Mouse (Mus musculus) midbrain, embryonic 15.5 days (tissue): Measurements from ENCODE around the gene Mob3b. TPM values are rescaled to one million over a fixed set of nuclear protein-coding genes. Genes with fewer than 3 reads are reported as not detected.

Experiments used
- ATAC-seq: fragments of 200-750 bp; cut with Nextera tagmentation; replicated peaks from 2 replicates; pipeline ENCODE4 v1.8.0; 2017; ENCODE audit warnings: moderate TSS enrichment
- H3K27ac ChIP-seq: fragments of 300-500 bp; sonication (generic); 2 replicates; pipeline ENCODE4 v1.5.1; 2015; ENCODE audit warnings: mild to moderate bottlenecking, inconsistent platforms
- H3K27me3 ChIP-seq: fragments of 300-500 bp; sonication (generic); replicated peaks from 2 replicates; pipeline ENCODE4 v1.6.1; 2015; ENCODE audit warnings: inconsistent platforms
- H3K36me3 ChIP-seq: fragments of 300-500 bp; sonication (generic); replicated peaks from 2 replicates; pipeline ENCODE4 v1.6.1; 2015; ENCODE audit warnings: inconsistent platforms
- H3K4me1 ChIP-seq: fragments of 300-500 bp; sonication (generic); 2 replicates; pipeline ENCODE4 v1.6.1; 2015; ENCODE audit warnings: inconsistent platforms
- H3K4me2 ChIP-seq: fragments of 300-500 bp; sonication (generic); 2 replicates; pipeline ENCODE4 v1.6.1; 2015; ENCODE audit warnings: inconsistent platforms, mild to moderate bottlenecking, moderate library complexity
- H3K4me3 ChIP-seq: fragments of 300-500 bp; sonication (generic); 2 replicates; pipeline ENCODE4 v1.5.1; 2015; ENCODE audit warnings: mild to moderate bottlenecking, inconsistent platforms
- H3K9ac ChIP-seq: fragments of 300-500 bp; sonication (generic); 2 replicates; pipeline ENCODE4 v1.6.1; 2015; ENCODE audit warnings: mild to moderate bottlenecking, inconsistent platforms
- H3K9me3 ChIP-seq: fragments of 300-500 bp; sonication (generic); 2 replicates; pipeline ENCODE4 v1.6.1; 2016; ENCODE audit warnings: inconsistent platforms
- WGBS: fragments of 180-500 bp; shearing (Covaris S2); methylation state at CpG from one replicate; pipeline ENCODE4 v1.1.7; 2015; ENCODE audit warnings: mixed read lengths; 5-methylcytosine and 5-hydroxymethylcytosine counted together
- polyA plus RNA-seq: library from polyadenylated mRNA; unstranded; fragments of >200 nt; fragmentation: Nextera tagmentation; extraction: Ambion mirVana; gene quantifications from 2 replicates; pipeline ENCODE4 v1.2.1, GENCODE M21; 2015

Gene Mob3b
- polyA plus RNA-seq, 1 experiment from 2014 or later = 5.6 TPM

- Histone ChIP-seq H3K4me2 (no peak overlapping the region), H3K9me3 (no peaks in the 10 kb centered on the region), H3K4me3 (no peak overlapping the region), H3K27me3 (no peaks in the 10 kb centered on the region), H3K9ac (no peak overlapping the region), H3K27ac (no peak overlapping the region), H3K4me1 (peaks cover 7% of the 10 kb centered on the region; the same call in 1 of the 2 replicates), H3K36me3 (no peaks in the 10 kb centered on the region)
- no peak for ATAC-seq
- WGBS = 76% methylated on average over 4 of the region's 4 CpGs
Observed at GRCm38 (mm10) chr4:34986647-34987046, 170.6 kb downstream of the Mob3b start.

GRCm38 (mm10) chr4:34984377-34984776 is 172.9 kb downstream of the Mob3b start:
- H3K4me1 ChIP-seq = no peaks in the 10 kb centered on the region
- no peak for ATAC-seq
- no peaks in the 10 kb centered on the region for H3K36me3 ChIP-seq

GRCm38 (mm10) chr4:34983511-34983910 is 173.8 kb downstream of the Mob3b start:
- Histone ChIP-seq H3K27ac (no peak overlapping the region), H3K4me2 (no peak overlapping the region), H3K9me3 (no peaks in the 10 kb centered on the region), H3K27me3 (no peaks in the 10 kb centered on the region), H3K36me3 (no peaks in the 10 kb centered on the region), H3K4me3 (no peak overlapping the region), H3K4me1 (no peaks in the 10 kb centered on the region), H3K9ac (no peak overlapping the region)
- WGBS = 89% methylated on average over 6 of the region's 6 CpGs
- no peak for ATAC-seq

More at GRCm38 (mm10) chr4:34984377-34984776, 172.9 kb downstream of the Mob3b start:
- Histone ChIP-seq H3K27me3 (no peaks in the 10 kb centered on the region), H3K9ac (no peak overlapping the region), H3K9me3 (no peaks in the 10 kb centered on the region), H3K4me2 (no peak overlapping the region), H3K27ac (no peak overlapping the region), H3K4me3 (no peak overlapping the region)
- WGBS = 96% methylated on average over 4 of the region's 4 CpGs

GRCm38 (mm10) chr4:34981301-34982172 is 175.7 kb downstream of the Mob3b start:
- no peak overlapping the region for H3K9ac ChIP-seq
- H3K9me3 ChIP-seq = no peaks in the 10 kb centered on the region
- WGBS = 67% methylated on average over 8 of the region's 8 CpGs
- no peak overlapping the region for H3K4me3 ChIP-seq
- no peaks in the 10 kb centered on the region for H3K27me3 ChIP-seq
- no peak; the same call in 1 of the 2 replicates for ATAC-seq
- no peak overlapping the region for H3K27ac ChIP-seq
- H3K36me3 ChIP-seq = no peaks in the 10 kb centered on the region
- no peak overlapping the region for H3K4me2 ChIP-seq
- H3K4me1 ChIP-seq = no peaks in the 10 kb centered on the region

GRCm38 (mm10) chr4:34980461-34981039 is 176.7 kb downstream of the Mob3b start:
- H3K9ac ChIP-seq = no peak overlapping the region
- WGBS = 56% methylated on average over 8 of the region's 8 CpGs
- H3K4me3 ChIP-seq = no peak overlapping the region
- H3K9me3 ChIP-seq = no peaks in the 10 kb centered on the region
- H3K4me2 ChIP-seq = no peak overlapping the region
- ATAC-seq = no peak; the same call in 1 of the 2 replicates
- no peak overlapping the region for H3K27ac ChIP-seq
- no peaks in the 10 kb centered on the region for H3K27me3 ChIP-seq
- no peaks in the 10 kb centered on the region for H3K36me3 ChIP-seq
- no peaks in the 10 kb centered on the region for H3K4me1 ChIP-seq

- WGBS = 96% methylated on average over 4 of the region's 4 CpGs
- H3K9me3 ChIP-seq = no peaks in the 10 kb centered on the region
Observed at GRCm38 (mm10) chr4:34976916-34977702, 180.2 kb downstream of the Mob3b start.

GRCm38 (mm10) chr4:34976331-34976778 is 180.9 kb downstream of the Mob3b start:
- Histone ChIP-seq H3K27me3 (no peaks in the 10 kb centered on the region), H3K4me1 (no peaks in the 10 kb centered on the region), H3K9me3 (no peaks in the 10 kb centered on the region), H3K9ac (no peak overlapping the region), H3K27ac (no peak overlapping the region), H3K4me2 (no peak overlapping the region), H3K4me3 (no peak overlapping the region), H3K36me3 (no peaks in the 10 kb centered on the region)
- ATAC-seq = no peak
- WGBS = 86% methylated on average over 13 of the region's 13 CpGs

More at GRCm38 (mm10) chr4:34976916-34977702, 180.2 kb downstream of the Mob3b start:
- Histone ChIP-seq H3K4me3 (no peak overlapping the region), H3K27ac (no peak overlapping the region), H3K9ac (no peak overlapping the region), H3K36me3 (no peaks in the 10 kb centered on the region), H3K27me3 (no peaks in the 10 kb centered on the region), H3K4me2 (no peak overlapping the region), H3K4me1 (no peaks in the 10 kb centered on the region)
- no peak for ATAC-seq

- 89% methylated on average over 5 of the region's 5 CpGs for WGBS
- H3K36me3 ChIP-seq = no peaks in the 10 kb centered on the region
- no peaks in the 10 kb centered on the region for H3K4me1 ChIP-seq
- H3K4me2 ChIP-seq = no peak overlapping the region
- H3K9me3 ChIP-seq = no peaks in the 10 kb centered on the region
- no peak for ATAC-seq
- H3K27ac ChIP-seq = no peak overlapping the region
- no peak overlapping the region for H3K4me3 ChIP-seq
- no peak overlapping the region for H3K9ac ChIP-seq
- no peaks in the 10 kb centered on the region for H3K27me3 ChIP-seq
Observed at GRCm38 (mm10) chr4:34974795-34975194, 182.5 kb downstream of the Mob3b start.

GRCm38 (mm10) chr4:34967541-34967940 is 189.7 kb downstream of the Mob3b start:
- ATAC-seq = no peak
- H3K27me3 ChIP-seq = no peaks in the 10 kb centered on the region
- H3K9ac ChIP-seq = no peak overlapping the region
- H3K4me2 ChIP-seq = no peak overlapping the region
- no peaks in the 10 kb centered on the region for H3K9me3 ChIP-seq
- H3K4me3 ChIP-seq = no peak overlapping the region
- H3K36me3 ChIP-seq = no peaks in the 10 kb centered on the region
- H3K4me1 ChIP-seq = no peaks in the 10 kb centered on the region
- H3K27ac ChIP-seq = no peak overlapping the region
- WGBS = 89% methylated on average over 6 of the region's 6 CpGs

GRCm38 (mm10) chr4:34966336-34966957 is 190.8 kb downstream of the Mob3b start:
- H3K27me3 ChIP-seq = no peaks in the 10 kb centered on the region
- H3K9ac ChIP-seq = no peak overlapping the region
- 82% methylated on average over 8 of the region's 8 CpGs for WGBS
- no peak overlapping the region for H3K27ac ChIP-seq
- no peak overlapping the region for H3K4me2 ChIP-seq
- no peak for ATAC-seq
- H3K4me3 ChIP-seq = no peak overlapping the region
- H3K4me1 ChIP-seq = no peaks in the 10 kb centered on the region
- H3K9me3 ChIP-seq = no peaks in the 10 kb centered on the region
- H3K36me3 ChIP-seq = no peaks in the 10 kb centered on the region

- Histone ChIP-seq H3K9me3 (no peaks in the 10 kb centered on the region), H3K27me3 (no peaks in the 10 kb centered on the region), H3K4me1 (no peaks in the 10 kb centered on the region), H3K36me3 (no peaks in the 10 kb centered on the region), H3K4me2 (no peak overlapping the region), H3K27ac (no peak overlapping the region), H3K9ac (no peak overlapping the region), H3K4me3 (no peak overlapping the region)
- no peak for ATAC-seq
- WGBS = 56% methylated on average over 10 of the region's 10 CpGs
Observed at GRCm38 (mm10) chr4:34964906-34965305, 192.4 kb downstream of the Mob3b start.

GRCm38 (mm10) chr4:34963999-34964398 is 193.3 kb downstream of the Mob3b start:
- no peaks in the 10 kb centered on the region for H3K36me3 ChIP-seq
- H3K27ac ChIP-seq = no peak overlapping the region
- H3K4me1 ChIP-seq = no peaks in the 10 kb centered on the region
- no peak for ATAC-seq
- WGBS = 88% methylated on average over 13 of the region's 13 CpGs
- H3K9ac ChIP-seq = no peak overlapping the region
- no peaks in the 10 kb centered on the region for H3K27me3 ChIP-seq
- no peak overlapping the region for H3K4me3 ChIP-seq
- H3K4me2 ChIP-seq = no peak overlapping the region
- no peaks in the 10 kb centered on the region for H3K9me3 ChIP-seq
